Mouse (Mus musculus) lung, embryonic 14.5 days (tissue): ENCODE measurements around the gene Gsap. TPM values are rescaled to one million over a fixed set of nuclear protein-coding genes. Genes with fewer than 3 reads are reported as not detected.
"Not testable (repeated sequence)": the region's sequence is repeated elsewhere in the genome, so short reads cannot be mapped to it uniquely, and the experiment has no call there.

Experiments used
- ATAC-seq: fragments of 200-750 bp; cut with Nextera tagmentation; 2 replicates; pipeline ENCODE4 v1.8.0; 2017; ENCODE audit warnings: mild to moderate bottlenecking, moderate TSS enrichment, moderate library complexity; ENCODE audit not compliant: insufficient read depth
- DNase-seq: peaks from one replicate; pipeline ENCODE4 v3.0.0-alpha.2; 2015
- H3K27ac ChIP-seq: fragments of 300-500 bp; sonication (generic); 2 replicates; pipeline ENCODE4 v1.5.1; 2014; ENCODE audit warnings: low read depth, mild to moderate bottlenecking, moderate library complexity
- H3K27me3 ChIP-seq: fragments of 300-500 bp; sonication (generic); 2 replicates; pipeline ENCODE4 v1.6.1; 2014; ENCODE audit warnings: low read length, control low read depth; ENCODE audit not compliant: insufficient read depth
- H3K36me3 ChIP-seq: fragments of 300-500 bp; sonication (generic); 2 replicates; pipeline ENCODE4 v1.6.1; 2014; ENCODE audit warnings: control low read depth; ENCODE audit not compliant: insufficient read depth
- H3K4me1 ChIP-seq: fragments of 300-500 bp; sonication (generic); 2 replicates; pipeline ENCODE4 v1.6.1; 2014; ENCODE audit warnings: antibody characterized with exemption, control low read depth; ENCODE audit not compliant: insufficient read depth
- H3K4me2 ChIP-seq: fragments of 300-500 bp; sonication (generic); 2 replicates; pipeline ENCODE4 v1.6.1; 2014; ENCODE audit warnings: mild to moderate bottlenecking
- H3K4me3 ChIP-seq: fragments of 300-500 bp; sonication (generic); 2 replicates; pipeline ENCODE4 v1.5.1; 2014; ENCODE audit warnings: low read depth, low read length
- H3K9ac ChIP-seq: fragments of 300-500 bp; sonication (generic); 2 replicates; pipeline ENCODE4 v1.6.1; 2014
- H3K9me3 ChIP-seq: fragments of 300-500 bp; sonication (generic); 2 replicates; pipeline ENCODE4 v1.6.1; 2016; ENCODE audit warnings: low read depth, low read length, control low read depth
- CTCF ChIP-seq: IDR thresholded peaks from 2 replicates; pipeline ENCODE4 v1.5.1; 2016; ENCODE audit warnings: antibody characterized with exemption, low read depth
- WGBS: fragments of 180-500 bp; shearing (Covaris S2); extraction: QIAGEN DNeasy Blood & Tissue Kit; methylation state at CpG from one replicate; pipeline ENCODE4 v1.1.7; 2014; 5-methylcytosine and 5-hydroxymethylcytosine counted together
- polyA plus RNA-seq: library from polyadenylated mRNA; unstranded; fragments of >200 nt; fragmentation: Nextera tagmentation; extraction: Ambion mirVana; gene quantifications from 2 replicates; pipeline ENCODE4 v1.2.1, GENCODE M21; 2014

Gsap gene
- polyA plus RNA-seq, 1 experiment from 2014 or later: 2.0 TPM

- H3K9ac ChIP-seq: no peak overlapping the region
- H3K4me1 ChIP-seq: no peaks in the 10 kb centered on the region; the same call in none of the 2 replicates
- TF ChIP-seq CTCF: no peak
- no peak for ATAC-seq
- H3K4me2 ChIP-seq: no peak overlapping the region
- H3K4me3 ChIP-seq: no peak overlapping the region
- no peak overlapping the region for H3K27ac ChIP-seq
- peaks cover 4% of the 10 kb centered on the region; the same call in 1 of the 2 replicates for H3K9me3 ChIP-seq
- no peak for DNase-seq
- H3K36me3 ChIP-seq: no peaks in the 10 kb centered on the region
- H3K27me3 ChIP-seq: no peaks in the 10 kb centered on the region
Measured at GRCm38 (mm10) chr5:21179496-21179895, 6.6 kb upstream of the Gsap start.

- H3K27ac ChIP-seq: not testable (repeated sequence)
- 47% methylated on average over 2 of the region's 2 CpGs for WGBS
Measured at GRCm38 (mm10) chr5:21183046-21183445, 3.0 kb upstream of the Gsap start.

GRCm38 (mm10) chr5:21186821-21187220 lies 766 bp downstream of the Gsap start:
- no peak overlapping the region for H3K9ac ChIP-seq
- peak overlapping the region; percentile 81 for H3K4me2 ChIP-seq
- no peaks in the 10 kb centered on the region for H3K36me3 ChIP-seq
- peak overlapping the region; percentile 51 for H3K4me3 ChIP-seq
- no peaks in the 10 kb centered on the region for H3K9me3 ChIP-seq
- H3K27me3 ChIP-seq: no peaks in the 10 kb centered on the region; the same call in 1 of the 2 replicates
- no peak for DNase-seq
- no peak overlapping the region for H3K27ac ChIP-seq
- no peak for ATAC-seq
- TF ChIP-seq CTCF: no peak
- 12% methylated on average over 4 of the region's 4 CpGs for WGBS
- H3K4me1 ChIP-seq: no peaks in the 10 kb centered on the region

More at GRCm38 (mm10) chr5:21183046-21183445, 3.0 kb upstream of the Gsap start:
- not testable (repeated sequence) for ATAC-seq, H3K4me3 ChIP-seq, H3K4me1 ChIP-seq, H3K4me2 ChIP-seq, H3K27me3 ChIP-seq, H3K9me3 ChIP-seq, DNase-seq, H3K36me3 ChIP-seq, H3K9ac ChIP-seq

GRCm38 (mm10) chr5:21188435-21188834 lies 2.4 kb downstream of the Gsap start:
- H3K9ac ChIP-seq: no peak overlapping the region
- no peaks in the 10 kb centered on the region for H3K9me3 ChIP-seq
- H3K27ac ChIP-seq: no peak overlapping the region
- WGBS: 13% methylated on average over 3 of the region's 3 CpGs
- no peak for DNase-seq
- no peak overlapping the region for H3K4me3 ChIP-seq
- TF ChIP-seq CTCF: no peak
- no peak overlapping the region for H3K4me2 ChIP-seq
- no peaks in the 10 kb centered on the region; the same call in 1 of the 2 replicates for H3K27me3 ChIP-seq
- no peaks in the 10 kb centered on the region for H3K4me1 ChIP-seq
- no peaks in the 10 kb centered on the region for H3K36me3 ChIP-seq
- no peak for ATAC-seq

GRCm38 (mm10) chr5:21189036-21189435 lies 3.0 kb downstream of the Gsap start:
- WGBS: 55% methylated on average over 1 of the region's 1 CpGs
- no peaks in the 10 kb centered on the region for H3K36me3 ChIP-seq
- H3K9me3 ChIP-seq: no peaks in the 10 kb centered on the region
- no peak overlapping the region for H3K27ac ChIP-seq
- no peak overlapping the region for H3K4me3 ChIP-seq
- H3K4me2 ChIP-seq: no peak overlapping the region
- no peak overlapping the region for H3K9ac ChIP-seq
- no peak for DNase-seq
- TF ChIP-seq CTCF: no peak
- H3K27me3 ChIP-seq: no peaks in the 10 kb centered on the region; the same call in 1 of the 2 replicates
- no peak for ATAC-seq
- no peaks in the 10 kb centered on the region for H3K4me1 ChIP-seq

- WGBS: 80% methylated on average over 3 of the region's 3 CpGs
Measured at GRCm38 (mm10) chr5:21189460-21189859, 3.4 kb downstream of the Gsap start.

GRCm38 (mm10) chr5:21203504-21203903 lies 17.4 kb downstream of the Gsap start:
- Histone ChIP-seq H3K27ac (no peak overlapping the region), H3K9ac (no peak overlapping the region), H3K4me1 (no peaks in the 10 kb centered on the region), H3K27me3 (no peaks in the 10 kb centered on the region), H3K4me3 (no peak overlapping the region), H3K9me3 (no peaks in the 10 kb centered on the region), H3K36me3 (no peaks in the 10 kb centered on the region), H3K4me2 (no peak overlapping the region)
- no peak for DNase-seq
- no peak for TF ChIP-seq CTCF
- 47% methylated on average over 1 of the region's 1 CpGs for WGBS
- ATAC-seq: no peak

More at GRCm38 (mm10) chr5:21189460-21189859, 3.4 kb downstream of the Gsap start:
- DNase-seq (no peak), ATAC-seq (no peak)
- Histone ChIP-seq H3K9me3 (no peaks in the 10 kb centered on the region), H3K4me2 (no peak overlapping the region), H3K4me3 (no peak overlapping the region), H3K36me3 (no peaks in the 10 kb centered on the region), H3K27me3 (no peaks in the 10 kb centered on the region; the same call in 1 of the 2 replicates), H3K9ac (no peak overlapping the region), H3K4me1 (no peaks in the 10 kb centered on the region), H3K27ac (no peak overlapping the region)
- no peak for TF ChIP-seq CTCF

GRCm38 (mm10) chr5:21204157-21204556 lies 18.1 kb downstream of the Gsap start:
- 91% methylated on average over 3 of the region's 3 CpGs for WGBS
- H3K4me3 ChIP-seq: no peak overlapping the region
- H3K27me3 ChIP-seq: no peaks in the 10 kb centered on the region
- DNase-seq (no peak), ATAC-seq (no peak)
- no peaks in the 10 kb centered on the region for H3K4me1 ChIP-seq
- H3K27ac ChIP-seq: no peak overlapping the region
- no peaks in the 10 kb centered on the region for H3K9me3 ChIP-seq
- TF ChIP-seq CTCF: no peak
- no peaks in the 10 kb centered on the region for H3K36me3 ChIP-seq
- no peak overlapping the region for H3K9ac ChIP-seq
- no peak overlapping the region for H3K4me2 ChIP-seq
